Mouse (Mus musculus): Measurements from ENCODE around the gene Rbp4. TPM values are rescaled to one million over a fixed set of nuclear protein-coding genes. Genes with fewer than 3 reads are reported as not detected.

Gene Rbp4
- polyA plus RNA-seq, 1 experiment = 137 TPM

- no peak for DNase-seq (ENCODE audit: low spot score)
Observed at GRCm38 (mm10) chr19:38091512-38091985, 33.5 kb downstream of the Rbp4 start.

- no peak for DNase-seq (ENCODE audit: low spot score)
Observed at GRCm38 (mm10) chr19:38089358-38089757, 35.7 kb downstream of the Rbp4 start.

- DNase-seq (ENCODE audit: low spot score) = no peak
Observed at GRCm38 (mm10) chr19:38086948-38087551, 38.0 kb downstream of the Rbp4 start.

GRCm38 (mm10) chr19:38085841-38086240 is 39.2 kb downstream of the Rbp4 start:
- DNase-seq (ENCODE audit: low spot score) = no peak

GRCm38 (mm10) chr19:38082931-38083525 is 42.1 kb downstream of the Rbp4 start:
- DNase-seq (ENCODE audit: low spot score) = no peak

GRCm38 (mm10) chr19:38081361-38081760 is 43.7 kb downstream of the Rbp4 start:
- no peak for DNase-seq (ENCODE audit: low spot score)

- no peak for DNase-seq (ENCODE audit: low spot score)
Observed at GRCm38 (mm10) chr19:38077851-38078540, 47.1 kb downstream of the Rbp4 start.

- no peak for DNase-seq (ENCODE audit: low spot score)
Observed at GRCm38 (mm10) chr19:38076251-38076650, 48.8 kb downstream of the Rbp4 start.

GRCm38 (mm10) chr19:38075051-38075450 is 50.0 kb downstream of the Rbp4 start:
- no peak for DNase-seq (ENCODE audit: low spot score)

- DNase-seq (ENCODE audit: low spot score) = no peak
Observed at GRCm38 (mm10) chr19:38073226-38073625, 51.9 kb downstream of the Rbp4 start.

Other genes with a start within 250 kb of the Rbp4 start
- 377 and 428 TPM in 2 replicates for gene Myof, start 81.7 kb downstream of the Rbp4 start, polyA plus RNA-seq (2012; rRNA removed)
- 1.8 and 2.1 TPM in 2 replicates for gene Cep55, start 70.3 kb downstream of the Rbp4 start, polyA plus RNA-seq (2012; rRNA removed)
- gene Ffar4, start 28.2 kb downstream of the Rbp4 start, polyA plus RNA-seq (2012; rRNA removed) = 1.0 and 1.9 TPM in 2 replicates
- not detected in 2 replicates for gene Pde6c, start 7.5 kb upstream of the Rbp4 start, polyA plus RNA-seq (2012; rRNA removed)
- gene Fra10ac1, start 98.9 kb upstream of the Rbp4 start, polyA plus RNA-seq (2012; rRNA removed) = 18.4 and 21.1 TPM in 2 replicates
- 1.0 and 1.4 TPM in 2 replicates for gene Lgi1, start 139.3 kb upstream of the Rbp4 start, polyA plus RNA-seq (2012; rRNA removed)

Data from urinary bladder, adult 2 months (tissue).